Mouse (Mus musculus) intestine, embryonic 16.5 days (tissue): ENCODE results near the gene Ntrk2. TPM values are rescaled to one million over a fixed set of nuclear protein-coding genes. Genes with fewer than 3 reads are reported as not detected.

Experiments used
- ATAC-seq: fragments of 200-750 bp; cut with Nextera tagmentation; 2 replicates; pipeline ENCODE4 v1.8.0; 2017; ENCODE audit warnings: moderate TSS enrichment, moderate library complexity
- H3K27ac ChIP-seq: fragments of 300-500 bp; sonication (generic); 2 replicates; pipeline ENCODE4 v1.5.1; 2014; ENCODE audit warnings: mild to moderate bottlenecking, low read length
- H3K27me3 ChIP-seq: fragments of 300-500 bp; sonication (generic); replicated peaks from 2 replicates; pipeline ENCODE4 v1.6.1; 2014; ENCODE audit warnings: low read length, control low read depth, mixed read lengths; ENCODE audit not compliant: control insufficient read depth, insufficient read depth
- H3K36me3 ChIP-seq: fragments of 300-500 bp; sonication (generic); 2 replicates; pipeline ENCODE4 v1.6.1; 2014; ENCODE audit warnings: low read length, control low read depth; ENCODE audit not compliant: control insufficient read depth, insufficient read depth
- H3K4me1 ChIP-seq: fragments of 300-500 bp; sonication (generic); 2 replicates; pipeline ENCODE4 v1.6.1; 2014; ENCODE audit warnings: low read length, control low read depth, mixed read lengths; ENCODE audit not compliant: control insufficient read depth, insufficient read depth
- H3K4me2 ChIP-seq: fragments of 300-500 bp; sonication (generic); 2 replicates; pipeline ENCODE4 v1.6.1; 2014; ENCODE audit warnings: low read depth, low read length, control low read depth
- H3K4me3 ChIP-seq: fragments of 300-500 bp; sonication (generic); 2 replicates; pipeline ENCODE4 v1.5.1; 2014; ENCODE audit warnings: mild to moderate bottlenecking, low read length
- H3K9ac ChIP-seq: fragments of 300-500 bp; sonication (generic); 2 replicates; pipeline ENCODE4 v1.6.1; 2014; ENCODE audit warnings: low read depth, low read length
- H3K9me3 ChIP-seq: fragments of 300-500 bp; sonication (generic); 2 replicates; pipeline ENCODE4 v1.6.1; 2016; ENCODE audit warnings: low read length, control low read depth; ENCODE audit not compliant: control insufficient read depth
- WGBS: fragments of 180-500 bp; shearing (Covaris S2); extraction: QIAGEN DNeasy Blood & Tissue Kit; methylation state at CpG from one replicate; pipeline ENCODE4 v1.1.7; 2014; 5-methylcytosine and 5-hydroxymethylcytosine counted together
- polyA plus RNA-seq: library from polyadenylated mRNA; unstranded; fragments of >200 nt; fragmentation: Nextera tagmentation; extraction: Ambion mirVana; gene quantifications from 2 replicates; pipeline ENCODE4 v1.2.1, GENCODE M21; 2015

Ntrk2 gene
- polyA plus RNA-seq, 1 experiment from 2014 or later = 0.87 TPM

DNA sequence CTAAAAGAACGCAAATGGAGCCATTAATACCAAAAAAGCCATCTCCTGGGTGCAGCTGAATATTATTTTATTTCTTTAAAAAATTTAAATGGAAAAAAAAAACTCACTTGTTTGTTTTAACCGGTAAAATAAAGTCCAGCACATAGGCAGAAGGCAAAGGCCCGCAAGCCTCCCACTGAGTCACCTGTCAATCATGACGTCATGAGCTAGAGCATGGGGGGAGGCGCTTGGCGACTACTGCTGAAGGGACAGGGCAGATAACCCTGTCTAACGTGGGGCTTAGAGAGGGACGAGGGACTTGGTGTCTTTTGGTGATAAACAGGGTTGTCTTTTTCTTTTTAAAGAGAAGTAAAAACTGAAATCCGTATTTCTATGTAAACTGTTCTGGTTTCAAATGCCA, 140.7 kb downstream of the Ntrk2 start:
- no peak overlapping the region for H3K4me3 ChIP-seq
- H3K27me3 ChIP-seq = no peaks in the 10 kb centered on the region
- no peak overlapping the region for H3K27ac ChIP-seq
- H3K36me3 ChIP-seq = no peaks in the 10 kb centered on the region
- WGBS = 53% methylated on average over 9 of the region's 9 CpGs
- no peaks in the 10 kb centered on the region for H3K4me1 ChIP-seq
- H3K9ac ChIP-seq = no peak overlapping the region
- ATAC-seq = no peak
- no peaks in the 10 kb centered on the region for H3K9me3 ChIP-seq
- H3K4me2 ChIP-seq = no peak overlapping the region

DNA sequence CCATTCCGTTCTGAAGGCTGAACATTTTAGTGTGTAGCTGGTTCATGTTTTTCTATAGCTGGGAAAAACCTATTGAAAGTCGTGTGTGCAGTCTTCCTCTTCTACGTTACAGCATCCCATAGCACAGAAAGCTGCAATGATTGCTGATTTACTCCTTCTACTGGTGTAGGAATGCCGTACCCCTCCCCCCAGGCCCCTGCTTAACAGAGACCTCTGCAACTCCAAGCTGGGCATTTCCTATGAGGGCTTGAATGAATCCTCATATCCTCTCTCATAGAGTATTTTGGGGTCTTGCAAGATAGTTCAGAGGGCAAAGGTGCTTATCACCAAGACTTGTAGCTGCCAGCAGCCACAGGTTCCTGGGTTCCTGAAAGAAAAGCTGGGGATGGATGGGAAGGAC, 148.0 kb downstream of the Ntrk2 start:
- H3K27ac ChIP-seq = no peak overlapping the region
- no peak overlapping the region for H3K4me3 ChIP-seq
- no peak for ATAC-seq
- 33% methylated on average over 4 of the region's 4 CpGs for WGBS
- no peaks in the 10 kb centered on the region for H3K4me1 ChIP-seq
- no peak overlapping the region for H3K9ac ChIP-seq
- no peaks in the 10 kb centered on the region for H3K36me3 ChIP-seq
- no peaks in the 10 kb centered on the region for H3K9me3 ChIP-seq
- H3K27me3 ChIP-seq = no peaks in the 10 kb centered on the region
- no peak overlapping the region for H3K4me2 ChIP-seq

DNA sequence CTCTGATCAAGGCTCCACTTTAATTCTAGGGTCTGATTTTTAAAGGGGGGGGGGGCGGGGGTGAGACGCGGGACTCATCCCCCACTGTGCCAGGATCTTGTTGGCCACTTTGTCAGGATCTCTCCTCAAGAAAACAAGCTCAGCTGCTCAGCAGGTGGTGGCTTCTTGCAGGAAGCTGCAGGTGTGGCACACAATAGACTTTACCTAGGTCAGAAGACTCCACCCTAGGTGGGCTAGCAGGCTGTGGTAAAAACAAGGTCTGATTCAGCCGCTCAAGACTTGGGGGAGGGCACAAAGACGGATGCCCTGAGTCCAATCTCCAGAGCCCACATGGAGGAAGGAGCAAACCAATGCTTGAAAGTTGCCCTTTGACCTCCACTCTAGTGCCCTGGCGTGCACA, 148.4 kb downstream of the Ntrk2 start:
- no peaks in the 10 kb centered on the region for H3K36me3 ChIP-seq
- WGBS = 14% methylated on average over 6 of the region's 6 CpGs
- H3K9me3 ChIP-seq = no peaks in the 10 kb centered on the region
- no peak overlapping the region for H3K9ac ChIP-seq
- H3K4me2 ChIP-seq = no peak overlapping the region
- no peak for ATAC-seq
- H3K4me1 ChIP-seq = no peaks in the 10 kb centered on the region
- no peak overlapping the region for H3K4me3 ChIP-seq
- H3K27me3 ChIP-seq = no peaks in the 10 kb centered on the region
- no peak overlapping the region for H3K27ac ChIP-seq

DNA sequence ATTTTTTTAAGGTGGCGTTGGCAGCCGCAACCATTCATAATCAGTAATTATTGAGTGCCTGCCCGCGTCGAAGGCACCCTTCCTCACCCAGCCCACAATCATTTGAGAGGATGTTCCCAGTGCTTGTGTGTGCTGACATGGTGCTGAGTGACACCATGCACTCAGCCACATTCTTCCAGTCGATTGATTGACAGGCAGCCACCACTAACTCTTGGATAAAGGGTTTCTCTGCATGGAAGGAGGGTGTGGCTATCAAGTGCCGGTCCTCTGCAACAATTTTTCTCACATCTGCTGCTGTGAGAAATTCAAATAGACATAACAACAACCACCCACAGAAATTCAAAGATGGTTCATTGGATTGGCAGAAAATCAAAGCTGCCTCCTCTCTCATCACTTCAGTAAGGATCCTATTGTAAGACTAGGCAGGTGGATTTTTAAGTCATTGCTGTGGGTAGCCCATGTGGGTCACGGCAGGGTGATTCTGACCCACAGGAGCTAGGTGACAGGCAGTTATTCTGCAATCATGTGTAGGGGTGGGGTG, 148.9 kb downstream of the Ntrk2 start:
- H3K9me3 ChIP-seq = no peaks in the 10 kb centered on the region
- ATAC-seq = no peak
- no peak overlapping the region for H3K4me2 ChIP-seq
- no peak overlapping the region for H3K27ac ChIP-seq
- H3K4me3 ChIP-seq = no peak overlapping the region
- no peaks in the 10 kb centered on the region for H3K36me3 ChIP-seq
- WGBS = 53% methylated on average over 8 of the region's 8 CpGs
- no peak overlapping the region for H3K9ac ChIP-seq
- H3K27me3 ChIP-seq = no peaks in the 10 kb centered on the region
- no peaks in the 10 kb centered on the region for H3K4me1 ChIP-seq

DNA sequence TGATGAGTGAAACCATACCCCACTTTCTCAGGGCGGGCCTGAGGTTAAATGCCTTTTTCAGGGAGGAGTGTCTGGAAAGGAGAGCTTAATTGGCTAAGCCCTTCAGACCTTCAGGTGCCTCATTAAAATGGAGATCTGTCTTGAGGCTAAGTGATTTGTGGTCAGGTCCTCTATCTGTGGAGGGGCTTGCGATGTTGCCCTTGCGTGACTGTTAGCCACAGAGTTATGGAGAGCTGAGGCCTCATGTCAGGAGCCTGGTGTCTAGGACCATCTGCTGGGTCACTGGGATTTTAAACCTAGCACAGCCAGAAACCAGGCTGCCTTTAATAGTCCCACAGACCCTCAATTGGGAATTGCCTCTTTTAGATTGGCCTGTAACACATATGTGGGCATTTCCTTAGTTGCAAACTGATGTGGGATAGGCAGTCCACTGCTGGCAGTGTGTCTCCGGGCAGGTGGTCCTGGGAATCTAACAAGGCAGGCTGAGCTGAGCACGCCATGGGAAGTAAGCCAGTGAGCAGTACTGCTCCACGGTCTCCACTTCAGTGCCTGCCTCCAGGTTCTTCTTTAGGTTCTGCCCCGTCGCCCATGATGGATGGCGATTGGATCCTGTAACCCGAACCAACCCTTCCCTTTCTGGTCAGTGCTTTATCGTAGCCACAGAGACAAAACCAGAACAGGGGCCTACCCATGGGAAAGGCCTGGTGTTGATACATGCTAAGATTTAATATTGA, 152.0 kb downstream of the Ntrk2 start:
- Histone ChIP-seq H3K9me3 (no peaks in the 10 kb centered on the region), H3K36me3 (no peaks in the 10 kb centered on the region), H3K27me3 (no peaks in the 10 kb centered on the region), H3K27ac (no peak overlapping the region), H3K4me3 (no peak overlapping the region), H3K9ac (no peak overlapping the region), H3K4me1 (no peaks in the 10 kb centered on the region), H3K4me2 (no peak overlapping the region)
- 78% methylated on average over 11 of the region's 11 CpGs for WGBS
- no peak for ATAC-seq

DNA sequence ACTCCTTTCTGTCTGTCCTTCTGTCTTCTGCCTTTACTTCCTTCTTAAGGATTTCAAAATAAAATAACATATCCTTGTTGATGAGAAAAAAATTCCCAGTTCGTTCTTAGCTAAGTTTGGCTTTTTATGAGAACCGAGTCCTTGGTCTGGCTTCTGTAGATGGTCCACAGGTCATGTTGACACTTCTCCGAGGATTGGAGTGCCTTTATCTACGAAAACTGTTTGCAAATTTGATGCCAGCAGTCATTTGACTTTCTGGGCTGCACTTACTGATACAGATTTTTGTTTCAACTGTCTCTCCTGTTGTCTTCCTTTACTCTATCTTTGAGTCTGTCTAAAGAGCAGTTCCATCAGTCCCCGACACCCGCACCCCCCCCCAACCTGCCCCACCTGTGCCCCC, 154.0 kb downstream of the Ntrk2 start:
- Histone ChIP-seq H3K4me2 (no peak overlapping the region), H3K27me3 (no peaks in the 10 kb centered on the region), H3K4me3 (no peak overlapping the region), H3K27ac (no peak overlapping the region), H3K9me3 (no peaks in the 10 kb centered on the region), H3K9ac (no peak overlapping the region), H3K4me1 (no peaks in the 10 kb centered on the region), H3K36me3 (no peaks in the 10 kb centered on the region)
- no peak for ATAC-seq
- 64% methylated on average over 6 of the region's 6 CpGs for WGBS

DNA sequence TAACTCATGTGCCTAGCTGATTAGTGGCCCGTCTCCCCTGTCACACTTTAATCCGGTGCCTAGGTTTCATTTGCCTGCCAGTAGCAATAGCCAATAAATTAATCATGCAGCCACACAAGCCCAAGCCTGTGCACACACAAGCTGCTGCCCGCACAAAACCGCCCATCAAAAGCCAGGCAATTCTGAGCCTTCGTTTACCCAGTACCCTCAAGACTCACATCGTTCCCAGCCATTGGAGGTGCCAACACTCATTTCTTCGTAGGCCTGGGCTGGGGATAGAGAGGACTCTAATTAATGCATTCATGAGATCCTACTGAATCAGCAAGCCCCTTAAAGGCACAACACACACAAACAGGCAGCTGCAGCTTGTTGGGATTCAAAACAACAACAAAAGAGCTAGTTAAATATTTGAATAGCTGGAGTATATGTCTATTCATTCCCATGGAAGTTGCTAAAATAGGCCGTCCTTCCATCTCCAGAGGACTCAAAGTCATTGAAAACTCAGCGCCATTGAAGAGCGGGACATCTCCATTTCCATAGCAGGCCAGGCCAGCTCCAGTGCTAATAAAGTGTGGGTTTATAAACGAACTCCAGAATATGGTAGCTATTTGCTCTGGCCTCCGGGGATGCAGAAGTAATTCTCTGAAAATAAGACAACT, 158.5 kb downstream of the Ntrk2 start:
- Histone ChIP-seq H3K4me1 (no peaks in the 10 kb centered on the region), H3K27me3 (no peaks in the 10 kb centered on the region), H3K27ac (no peak overlapping the region), H3K36me3 (no peaks in the 10 kb centered on the region), H3K9ac (no peak overlapping the region), H3K4me2 (no peak overlapping the region), H3K9me3 (no peaks in the 10 kb centered on the region), H3K4me3 (no peak overlapping the region)
- ATAC-seq = no peak
- WGBS = 72% methylated on average over 12 of the region's 12 CpGs

DNA sequence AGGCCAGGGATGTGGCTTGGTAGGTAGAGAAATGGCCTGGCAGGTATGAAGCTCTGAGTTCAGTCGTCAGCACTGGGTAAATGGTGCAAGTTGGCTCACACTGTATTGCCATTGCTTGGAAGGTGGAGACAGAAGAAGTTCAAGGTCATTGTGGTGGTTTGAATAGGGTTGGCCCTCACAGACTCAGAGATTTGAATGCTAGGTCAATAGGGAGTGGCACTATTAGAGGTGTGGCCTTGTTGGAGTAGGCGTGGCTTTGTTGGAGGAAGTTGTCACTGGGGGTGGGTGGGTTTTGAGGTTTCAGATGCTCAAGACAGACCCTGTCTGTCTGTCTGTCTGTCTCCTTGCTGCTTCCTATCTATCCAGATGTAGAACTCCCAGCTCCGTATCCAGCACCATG, 159.5 kb downstream of the Ntrk2 start:
- no peaks in the 10 kb centered on the region for H3K9me3 ChIP-seq
- H3K4me2 ChIP-seq = no peak overlapping the region
- H3K27me3 ChIP-seq = no peaks in the 10 kb centered on the region
- H3K27ac ChIP-seq = no peak overlapping the region
- H3K36me3 ChIP-seq = no peaks in the 10 kb centered on the region
- H3K9ac ChIP-seq = no peak overlapping the region
- H3K4me1 ChIP-seq = no peaks in the 10 kb centered on the region
- H3K4me3 ChIP-seq = no peak overlapping the region
- 96% methylated on average over 3 of the region's 3 CpGs for WGBS
- no peak for ATAC-seq

DNA sequence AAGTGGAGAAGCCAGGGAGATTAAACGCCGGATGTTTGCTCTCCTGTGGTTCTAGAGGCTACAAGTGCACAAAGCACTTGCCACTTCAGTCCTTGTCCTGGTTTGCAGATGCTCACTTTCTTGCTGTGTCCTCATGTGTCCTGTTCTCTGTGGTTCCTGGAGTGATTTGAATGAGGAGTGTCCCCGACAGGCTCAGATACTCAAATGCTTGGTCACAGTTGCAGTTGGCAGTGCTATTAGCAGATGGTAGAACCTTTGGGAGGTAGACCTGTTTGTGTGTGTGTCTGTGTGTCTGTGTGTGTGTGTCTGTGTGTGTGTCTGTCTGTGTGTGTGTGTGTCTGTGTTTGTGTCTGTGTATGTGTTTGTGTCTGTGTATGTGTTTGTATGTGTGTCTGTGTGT, 160.1 kb downstream of the Ntrk2 start:
- Histone ChIP-seq H3K4me1 (no peaks in the 10 kb centered on the region), H3K9me3 (no peaks in the 10 kb centered on the region), H3K27ac (no peak overlapping the region), H3K4me2 (no peak overlapping the region), H3K27me3 (no peaks in the 10 kb centered on the region), H3K4me3 (no peak overlapping the region), H3K36me3 (no peaks in the 10 kb centered on the region), H3K9ac (no peak overlapping the region)
- ATAC-seq = no peak
- WGBS = 77% methylated on average over 3 of the region's 3 CpGs
